Mouse (Mus musculus) A20 (cell line): ENCODE data around the gene Hoxb5.
A peak's percentile ranks its signal among the peaks of the same experiment; 100 is the strongest.

Source experiments
- DNase-seq: peaks from one replicate; pipeline ENCODE4 v3.0.0-alpha.2; 2011; ENCODE audit warnings: low read depth, low spot score

Hoxb5 gene

GRCm38 (mm10) chr11:96319071-96319902 is 16.2 kb downstream of the Hoxb5 start:
- peak; percentile 55 for DNase-seq

GRCm38 (mm10) chr11:96319910-96320309 is 16.8 kb downstream of the Hoxb5 start:
- no peak for DNase-seq

- no peak for DNase-seq
Measured at GRCm38 (mm10) chr11:96320688-96321087, 17.6 kb downstream of the Hoxb5 start.

GRCm38 (mm10) chr11:96321846-96322245 is 18.7 kb downstream of the Hoxb5 start:
- DNase-seq = no peak

GRCm38 (mm10) chr11:96322738-96323137 is 19.6 kb downstream of the Hoxb5 start:
- no peak for DNase-seq

GRCm38 (mm10) chr11:96323154-96323553 is 20.0 kb downstream of the Hoxb5 start, which contains the start of gene Hoxb3:
TSS of gene Hoxb3 (plus strand) at chr11:96323326.
- DNase-seq = no peak

GRCm38 (mm10) chr11:96324125-96324524 is 21.0 kb downstream of the Hoxb5 start:
- no peak for DNase-seq

- DNase-seq = no peak
Measured at GRCm38 (mm10) chr11:96324965-96325364, 21.8 kb downstream of the Hoxb5 start.

- DNase-seq = no peak
Measured at GRCm38 (mm10) chr11:96325747-96326212, 22.6 kb downstream of the Hoxb5 start.

GRCm38 (mm10) chr11:96326705-96327104 is 23.6 kb downstream of the Hoxb5 start:
- DNase-seq = no peak

- no peak for DNase-seq
Measured at GRCm38 (mm10) chr11:96327122-96327521, 24.0 kb downstream of the Hoxb5 start.

- DNase-seq = no peak
Measured at GRCm38 (mm10) chr11:96327750-96328149, 24.6 kb downstream of the Hoxb5 start.

- no peak for DNase-seq
Measured at GRCm38 (mm10) chr11:96328605-96329004, 25.5 kb downstream of the Hoxb5 start.

GRCm38 (mm10) chr11:96332105-96332504 is 29.0 kb downstream of the Hoxb5 start:
- DNase-seq = no peak

GRCm38 (mm10) chr11:96332618-96333032 is 29.5 kb downstream of the Hoxb5 start:
- DNase-seq = no peak

GRCm38 (mm10) chr11:96333241-96334001 is 30.3 kb downstream of the Hoxb5 start:
- DNase-seq = no peak

GRCm38 (mm10) chr11:96334002-96334364 is 30.8 kb downstream of the Hoxb5 start:
- DNase-seq = no peak

GRCm38 (mm10) chr11:96334998-96335397 is 31.9 kb downstream of the Hoxb5 start:
- DNase-seq = no peak

- DNase-seq = no peak
Measured at GRCm38 (mm10) chr11:96336597-96336996, 33.5 kb downstream of the Hoxb5 start.

GRCm38 (mm10) chr11:96337026-96337425 is 33.9 kb downstream of the Hoxb5 start:
- DNase-seq = no peak

- no peak for DNase-seq
Measured at GRCm38 (mm10) chr11:96338957-96339855, 36.1 kb downstream of the Hoxb5 start.
